Mouse (Mus musculus): Measurements from ENCODE around the gene Lsm12. TPM values are rescaled to one million over a fixed set of nuclear protein-coding genes. Genes with fewer than 3 reads are reported as not detected.

Lsm12 gene
- polyA plus RNA-seq, 1 experiment, result 40.2 TPM

- H3K27me3 ChIP-seq (ENCODE audit: control insufficient read depth, insufficient read depth, low read length), result no peaks in the 10 kb centered on the region
- TF ChIP-seq POLR2A (IDR thresholded peaks at IDR 0.05; ENCODE audit: borderline replicate concordance, insufficient read depth, low read length), result no peak
- TF ChIP-seq CTCF (IDR thresholded peaks at IDR 0.05; ENCODE audit: borderline replicate concordance, insufficient read depth, low read depth, low read length), result no peak
- peak in 1 of 2 experiments; percentile 26 for DNase-seq
- peak overlapping the region; percentile 66; the same call in 1 of the 2 replicates for H3K27ac ChIP-seq (ENCODE audit: insufficient read depth, low read length)
- 37% methylated on average over 11 of the region's 11 CpGs for WGBS
- H3K4me1 ChIP-seq (ENCODE audit: control insufficient read depth, insufficient read depth, low read length), result peaks cover 77% of the 10 kb centered on the region
- peak overlapping the region; percentile 1 for H3K4me3 ChIP-seq (replicated peaks; ENCODE audit: insufficient read depth, low read depth, low read length)
Observed at GRCm38 (mm10) chr11:102215511-102215910, 30.4 kb upstream of the Lsm12 start.

DNA sequence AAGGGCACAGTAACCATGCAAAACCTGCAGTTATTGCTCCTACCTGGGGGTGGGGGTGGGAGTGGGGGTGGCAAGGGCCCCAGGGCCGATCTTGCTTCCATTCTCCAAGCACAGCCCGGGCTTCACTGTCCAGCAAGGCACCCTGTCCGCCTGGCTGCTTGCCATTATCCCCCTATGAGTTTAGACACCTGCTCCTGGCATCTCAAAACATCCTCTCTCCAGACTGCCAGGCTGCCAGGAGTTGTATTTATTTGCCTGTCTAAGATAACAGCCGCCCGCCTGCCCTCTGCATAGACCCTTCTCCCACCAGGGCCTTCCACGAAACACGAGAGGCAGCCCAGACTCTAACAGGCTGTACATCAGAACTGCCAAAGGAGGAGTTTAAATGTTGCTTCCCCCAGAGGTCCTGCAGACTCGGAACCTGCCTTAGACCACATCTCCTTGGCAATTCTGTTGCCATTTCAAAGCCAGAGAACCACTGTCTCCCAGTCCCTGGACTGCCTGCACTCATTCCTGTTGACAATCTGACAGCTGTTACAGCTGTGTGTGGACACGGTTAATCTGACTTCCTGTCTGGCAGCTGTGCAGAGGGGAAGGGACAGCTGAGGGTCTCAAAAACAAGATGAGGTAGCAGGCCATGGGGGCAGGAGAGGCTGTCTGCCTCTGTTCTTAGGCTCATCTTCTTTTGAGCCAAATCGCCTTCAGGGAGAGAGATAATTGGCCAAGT is 29.5 kb upstream of the Lsm12 start:
- Histone ChIP-seq H3K27me3 (ENCODE audit: control insufficient read depth, insufficient read depth, low read length) (no peaks in the 10 kb centered on the region), H3K4me1 (ENCODE audit: control insufficient read depth, insufficient read depth, low read length) (peaks cover 76% of the 10 kb centered on the region), H3K27ac (ENCODE audit: insufficient read depth, low read length) (no peak overlapping the region), H3K4me3 (replicated peaks; ENCODE audit: insufficient read depth, low read depth, low read length) (no peak overlapping the region)
- WGBS, result 25% methylated on average over 10 of the region's 10 CpGs
- DNase-seq, result peak; percentile 58 to 61
- TF ChIP-seq POLR2A (IDR thresholded peaks at IDR 0.05; ENCODE audit: borderline replicate concordance, insufficient read depth, low read length) (no peak), CTCF (IDR thresholded peaks at IDR 0.05; ENCODE audit: borderline replicate concordance, insufficient read depth, low read depth, low read length) (no peak)

- no peak overlapping the region for H3K4me3 ChIP-seq (replicated peaks; ENCODE audit: insufficient read depth, low read depth, low read length)
- no peaks in the 10 kb centered on the region for H3K27me3 ChIP-seq (ENCODE audit: control insufficient read depth, insufficient read depth, low read length)
- DNase-seq, result peak; percentile 59 to 61
- peaks cover 77% of the 10 kb centered on the region for H3K4me1 ChIP-seq (ENCODE audit: control insufficient read depth, insufficient read depth, low read length)
- 16% methylated on average over 18 of the region's 18 CpGs for WGBS
- no peak overlapping the region for H3K27ac ChIP-seq (ENCODE audit: insufficient read depth, low read length)
- TF ChIP-seq CTCF (IDR thresholded peaks at IDR 0.05; ENCODE audit: borderline replicate concordance, insufficient read depth, low read depth, low read length) (no peak), POLR2A (IDR thresholded peaks at IDR 0.05; ENCODE audit: borderline replicate concordance, insufficient read depth, low read length) (no peak)
Observed at GRCm38 (mm10) chr11:102211936-102212341, 26.8 kb upstream of the Lsm12 start.

- Histone ChIP-seq H3K27me3 (ENCODE audit: control insufficient read depth, insufficient read depth, low read length) (no peaks in the 10 kb centered on the region), H3K4me3 (replicated peaks; ENCODE audit: insufficient read depth, low read depth, low read length) (no peak overlapping the region), H3K27ac (ENCODE audit: insufficient read depth, low read length) (no peak overlapping the region), H3K4me1 (ENCODE audit: control insufficient read depth, insufficient read depth, low read length) (peaks cover 71% of the 10 kb centered on the region)
- no peak for DNase-seq
- 78% methylated on average over 5 of the region's 5 CpGs for WGBS
- TF ChIP-seq POLR2A (IDR thresholded peaks at IDR 0.05; ENCODE audit: borderline replicate concordance, insufficient read depth, low read length) (no peak), CTCF (IDR thresholded peaks at IDR 0.05; ENCODE audit: borderline replicate concordance, insufficient read depth, low read depth, low read length) (no peak)
Observed at GRCm38 (mm10) chr11:102211011-102211410, 25.9 kb upstream of the Lsm12 start.

DNA sequence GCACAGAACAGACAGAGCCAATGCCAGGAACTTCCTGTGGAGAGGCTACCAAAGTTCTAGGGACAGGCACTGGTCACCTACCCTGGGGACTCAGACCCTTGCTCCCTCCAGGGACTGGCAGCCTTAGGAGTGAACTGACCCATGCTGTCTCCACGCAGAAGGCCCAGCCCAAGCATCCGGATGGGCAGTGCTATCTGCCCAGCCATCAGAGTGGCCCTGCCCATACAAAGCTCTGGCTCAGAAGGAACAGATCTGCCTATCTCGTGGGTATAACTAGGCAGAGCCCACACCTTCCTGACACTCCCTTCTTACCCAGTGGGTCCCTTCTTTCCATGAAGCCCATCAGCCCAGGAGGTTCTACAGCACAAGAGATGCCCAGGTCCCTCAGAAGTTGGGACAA is 25.1 kb upstream of the Lsm12 start:
- DNase-seq, result no peak
- TF ChIP-seq POLR2A (IDR thresholded peaks at IDR 0.05; ENCODE audit: borderline replicate concordance, insufficient read depth, low read length), result no peak
- no peak for TF ChIP-seq CTCF (IDR thresholded peaks at IDR 0.05; ENCODE audit: borderline replicate concordance, insufficient read depth, low read depth, low read length)
- peaks cover 63% of the 10 kb centered on the region for H3K4me1 ChIP-seq (ENCODE audit: control insufficient read depth, insufficient read depth, low read length)
- 25% methylated on average over 3 of the region's 3 CpGs for WGBS
- no peak overlapping the region for H3K4me3 ChIP-seq (replicated peaks; ENCODE audit: insufficient read depth, low read depth, low read length)
- H3K27me3 ChIP-seq (ENCODE audit: control insufficient read depth, insufficient read depth, low read length), result no peaks in the 10 kb centered on the region
- H3K27ac ChIP-seq (ENCODE audit: insufficient read depth, low read length), result no peak overlapping the region

DNA sequence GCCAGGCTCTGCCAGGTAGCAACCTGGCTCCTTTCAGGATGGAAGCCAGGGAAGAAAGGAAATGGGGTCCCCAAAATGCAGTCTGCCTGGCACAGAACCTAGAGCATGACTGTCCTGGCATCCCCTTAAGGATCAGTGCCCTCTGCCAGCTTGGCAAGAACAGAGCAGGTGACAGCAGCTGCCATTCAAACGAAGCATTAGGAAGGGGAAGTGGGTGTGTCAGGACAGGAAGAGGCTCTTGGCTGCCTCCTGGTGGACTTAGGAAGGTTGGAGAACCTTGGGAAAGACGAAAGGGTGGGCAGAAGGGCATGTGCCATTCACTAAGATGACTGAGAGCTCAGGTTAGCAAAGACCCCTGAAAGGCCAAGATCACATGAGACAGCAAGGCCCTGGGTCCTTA is 24.6 kb upstream of the Lsm12 start:
- no peak for TF ChIP-seq POLR2A (IDR thresholded peaks at IDR 0.05; ENCODE audit: borderline replicate concordance, insufficient read depth, low read length)
- TF ChIP-seq CTCF (IDR thresholded peaks at IDR 0.05; ENCODE audit: borderline replicate concordance, insufficient read depth, low read depth, low read length), result peak; percentile 82
- peak; percentile 78 to 90 for DNase-seq
- no peaks in the 10 kb centered on the region for H3K27me3 ChIP-seq (ENCODE audit: control insufficient read depth, insufficient read depth, low read length)
- H3K4me3 ChIP-seq (replicated peaks; ENCODE audit: insufficient read depth, low read depth, low read length), result no peak overlapping the region
- no peak overlapping the region for H3K27ac ChIP-seq (ENCODE audit: insufficient read depth, low read length)
- WGBS, result 0% methylated on average over 2 of the region's 2 CpGs
- H3K4me1 ChIP-seq (ENCODE audit: control insufficient read depth, insufficient read depth, low read length), result peaks cover 59% of the 10 kb centered on the region

- Histone ChIP-seq H3K4me1 (ENCODE audit: control insufficient read depth, insufficient read depth, low read length) (peaks cover 50% of the 10 kb centered on the region), H3K4me3 (replicated peaks; ENCODE audit: insufficient read depth, low read depth, low read length) (no peak overlapping the region), H3K27ac (ENCODE audit: insufficient read depth, low read length) (no peak overlapping the region), H3K27me3 (ENCODE audit: control insufficient read depth, insufficient read depth, low read length) (no peaks in the 10 kb centered on the region)
- no peak for TF ChIP-seq CTCF (IDR thresholded peaks at IDR 0.05; ENCODE audit: borderline replicate concordance, insufficient read depth, low read depth, low read length)
- WGBS, result 37% methylated on average over 4 of the region's 4 CpGs
- DNase-seq, result no peak
Observed at GRCm38 (mm10) chr11:102208846-102209245, 23.8 kb upstream of the Lsm12 start.
